Mouse (Mus musculus) stomach, embryonic 16.5 days (tissue): Measurements from ENCODE around the gene Mfsd2a. TPM values are rescaled to one million over a fixed set of nuclear protein-coding genes. Genes with fewer than 3 reads are reported as not detected.

Source experiments
- polyA plus RNA-seq: library from polyadenylated mRNA; unstranded; fragments of >200 nt; fragmentation: Nextera tagmentation; extraction: Ambion mirVana; gene quantifications from 2 replicates; pipeline ENCODE4 v1.2.1, GENCODE M21; 2015

Gene Mfsd2a
- polyA plus RNA-seq, 1 experiment from 2014 or later, result 5.8 TPM

Other genes with a start within 250 kb of the Mfsd2a start
- 79.3 and 90.6 TPM in 2 replicates for gene Ppt1, start 124.9 kb downstream of the Mfsd2a start, polyA plus RNA-seq
- 75.1 and 99.6 TPM in 2 replicates for gene Cap1, start 75.1 kb downstream of the Mfsd2a start, polyA plus RNA-seq
- 13.0 and 13.8 TPM in 2 replicates for gene Mycl, start 34.5 kb upstream of the Mfsd2a start, polyA plus RNA-seq
- gene Trit1, start 55.4 kb upstream of the Mfsd2a start, polyA plus RNA-seq, result 20.1 and 21.2 TPM in 2 replicates
- gene Bmp8b, start 144.0 kb upstream of the Mfsd2a start, polyA plus RNA-seq, result 0.50 and 0.67 TPM in 2 replicates
- 0.22 TPM in 1 of 2 replicates, not detected in the other for gene Oxct2b, start 155.1 kb upstream of the Mfsd2a start, polyA plus RNA-seq
- 79.4 and 85.4 TPM in 2 replicates for gene Ppie, start 178.8 kb upstream of the Mfsd2a start, polyA plus RNA-seq
- gene Hpcal4, start 222.0 kb upstream of the Mfsd2a start, polyA plus RNA-seq, result 3.8 and 4.2 TPM in 2 replicates
- gene Nt5c1a, start 240.3 kb upstream of the Mfsd2a start, polyA plus RNA-seq, result not detected in 2 replicates